Mouse (Mus musculus): ENCODE data around the gene Kif2a. TPM values are rescaled to one million over a fixed set of nuclear protein-coding genes. Genes with fewer than 3 reads are reported as not detected.
A peak's percentile ranks its signal among the peaks of the same experiment; 100 is the strongest.
"Not testable (repeated sequence)": the region's sequence is repeated elsewhere in the genome, so short reads cannot be mapped to it uniquely, and the experiment has no call there.

Gene Kif2a
- total RNA-seq, 2 experiments from 2014 or later, result 92.4 to 108 TPM

GRCm38 (mm10) chr13:106941211-106941976 is 80.5 kb downstream of the Kif2a start:
- DNase-seq (ENCODE audit: low spot score in 2 of 2), result no peak
- intact Hi-C loops (cut with DNase I), result no loop called here

DNA sequence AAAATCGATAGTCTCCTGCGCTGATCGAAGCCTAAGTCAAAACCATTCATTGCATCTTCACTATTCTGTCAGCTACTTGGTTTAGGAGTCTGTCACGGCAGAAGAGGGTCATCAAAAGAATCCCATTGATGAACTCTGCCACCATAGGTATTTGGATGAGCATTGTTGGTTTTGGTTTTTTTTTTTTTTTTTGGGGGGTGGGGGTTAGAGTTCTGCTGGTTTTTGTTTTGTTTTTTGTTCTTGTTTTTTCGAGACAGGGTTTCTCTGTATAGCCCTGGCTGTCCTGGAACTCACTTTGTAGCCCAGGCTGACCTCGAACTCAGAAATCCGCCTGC is 84.8 kb downstream of the Kif2a start:
- DNase-seq (ENCODE audit: low spot score in 2 of 2), result no peak
- intact Hi-C loops (cut with DNase I), result loop anchor here (1.0 kb wide), 1 partner anchor 9 kb away; no protein-coding TSS in a partner anchor

- intact Hi-C loops (cut with DNase I), result loop anchor here (1.0 kb wide), 1 partner anchor 10 kb away; no protein-coding TSS in a partner anchor
- peak; percentile 91 for DNase-seq (ENCODE audit: low spot score in 2 of 2)
These were observed 85.4 kb downstream of the Kif2a start, which contains the start of gene Ipo11 for GRCm38 (mm10) chr13:106936256-106937137. TSS of gene Ipo11 (minus strand) at chr13:106936958.

DNA sequence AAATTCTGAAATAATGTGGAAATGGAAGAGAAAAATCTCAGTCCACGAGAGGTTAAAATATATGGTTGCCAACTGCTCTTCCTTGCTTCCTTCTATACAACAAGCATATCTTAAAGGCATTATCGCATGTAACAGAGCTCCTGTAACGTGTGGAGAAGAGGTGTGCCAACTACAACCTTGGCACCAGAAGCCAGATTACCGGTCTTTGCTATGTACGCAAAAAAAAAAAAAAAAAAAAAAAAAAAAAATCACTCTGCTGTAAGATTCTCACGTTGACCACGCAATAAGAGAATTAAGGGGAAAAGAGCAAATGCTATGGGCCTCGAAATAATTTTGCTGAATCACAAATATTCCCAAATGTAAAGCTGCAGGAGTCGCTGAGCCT is 86.1 kb downstream of the Kif2a start:
- intact Hi-C loops (cut with DNase I), result no loop called here

DNA sequence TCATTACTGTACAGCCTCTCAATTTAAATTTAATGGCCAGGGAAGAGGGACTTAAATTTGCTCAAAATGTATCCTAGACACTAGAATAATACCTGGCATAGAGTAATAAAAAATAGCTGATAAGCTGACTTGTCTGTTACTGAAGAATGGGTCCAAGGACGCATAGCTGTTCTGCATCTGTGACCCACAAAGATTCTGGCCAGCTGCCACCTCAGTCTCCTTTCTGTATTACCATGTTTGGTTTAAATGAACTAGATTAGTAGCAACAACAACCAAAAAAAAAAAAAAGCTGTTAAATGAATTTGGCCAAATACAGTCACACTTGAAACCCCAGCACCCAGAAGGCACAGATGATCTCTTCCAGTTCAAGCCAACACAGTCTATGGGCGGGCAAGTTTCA is 92.7 kb downstream of the Kif2a start:
- intact Hi-C loops (cut with DNase I), result no loop called here
- no peak for DNase-seq (ENCODE audit: low spot score in 2 of 2)

More for the DNA sequence above, 86.1 kb downstream of the Kif2a start:
- DNase-seq (ENCODE audit: low spot score in 2 of 2), result no peak

GRCm38 (mm10) chr13:106928296-106928695 is 93.6 kb downstream of the Kif2a start:
- DNase-seq (ENCODE audit: low spot score in 2 of 2), result no peak
- intact Hi-C loops (cut with DNase I), result no loop called here

- intact Hi-C loops (cut with DNase I), result not testable (repeated sequence)
These were observed 96.0 kb downstream of the Kif2a start for GRCm38 (mm10) chr13:106925921-106926320.

GRCm38 (mm10) chr13:106918322-106919050 is 103.4 kb downstream of the Kif2a start:
- intact Hi-C loops (cut with DNase I), result loop anchor here (5.0 kb wide), 1 partner anchor 1476 kb away; the partner anchor contains the start of gene Htr1a
- no peak for DNase-seq (ENCODE audit: low spot score in 2 of 2)

More at GRCm38 (mm10) chr13:106925921-106926320, 96.0 kb downstream of the Kif2a start:
- not testable (repeated sequence) for DNase-seq (ENCODE audit: low spot score in 2 of 2)

DNA sequence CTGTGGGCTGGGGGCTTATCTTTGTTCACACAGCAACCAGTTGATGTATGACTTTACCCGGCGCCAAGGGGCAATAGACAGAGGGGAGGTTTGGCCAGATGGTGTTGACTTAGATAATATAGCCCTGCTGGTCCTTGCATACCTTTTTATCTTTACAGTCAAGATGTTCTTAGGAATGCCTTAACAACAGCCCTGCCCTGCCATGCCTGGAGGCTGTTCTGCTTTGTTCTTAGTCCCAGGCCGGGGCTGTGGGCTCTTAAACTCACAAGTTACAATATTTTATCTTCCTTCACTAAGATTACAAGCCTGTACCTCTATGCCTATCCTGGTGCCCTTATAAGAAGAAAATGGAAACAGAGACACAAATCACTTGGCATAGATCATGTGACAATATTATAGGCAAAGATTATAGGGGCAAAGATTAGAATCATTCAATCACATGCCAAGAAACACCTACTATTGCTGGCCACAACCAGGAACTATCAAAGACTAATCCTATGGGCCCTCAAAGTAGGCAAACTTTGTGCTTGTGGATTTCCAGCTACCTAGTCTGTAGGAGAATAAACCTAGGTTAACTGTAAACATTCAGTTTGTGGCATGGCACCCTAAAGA is 108.7 kb downstream of the Kif2a start:
- intact Hi-C loops (cut with DNase I), result no loop called here
- DNase-seq (ENCODE audit: low spot score in 2 of 2), result no peak

GRCm38 (mm10) chr13:106910096-106910495 is 111.8 kb downstream of the Kif2a start:
- no peak for DNase-seq (ENCODE audit: low spot score in 2 of 2)
- intact Hi-C loops (cut with DNase I), result no loop called here

Other genes starting within 250 kb of the Kif2a start
- gene Ipo11, start 85.2 kb downstream of the Kif2a start, total RNA-seq (2021), result 10 to 100 TPM; 52.2 to 58.7 TPM
- 10 to 100 TPM; 16.2 to 21.3 TPM for gene Dimt1, start 75.0 kb downstream of the Kif2a start, total RNA-seq (2021)